Mouse (Mus musculus) heart, embryonic 12.5 days (tissue): ENCODE results near the gene Ythdf2. TPM values are rescaled to one million over a fixed set of nuclear protein-coding genes. Genes with fewer than 3 reads are reported as not detected.
A peak's percentile ranks its signal among the peaks of the same experiment; 100 is the strongest.

Source experiments
- ATAC-seq: fragments of 200-750 bp; cut with Nextera tagmentation; 2 replicates; pipeline ENCODE4 v1.8.0; 2017; ENCODE audit warnings: moderate TSS enrichment, moderate library complexity; ENCODE audit not compliant: insufficient number of reproducible peaks, low FRiP score
- H3K27ac ChIP-seq: fragments of 300-500 bp; sonication (generic); 2 replicates; pipeline ENCODE4 v1.5.1; 2016; ENCODE audit warnings: mild to moderate bottlenecking, moderate library complexity; ENCODE audit not compliant: poor library complexity, severe bottlenecking
- H3K27me3 ChIP-seq: fragments of 300-500 bp; sonication (generic); replicated peaks from 2 replicates; pipeline ENCODE4 v1.6.1; 2016; ENCODE audit warnings: mild to moderate bottlenecking, moderate library complexity
- H3K36me3 ChIP-seq: fragments of 300-500 bp; sonication (generic); 2 replicates; pipeline ENCODE4 v1.6.1; 2016; ENCODE audit warnings: mild to moderate bottlenecking, moderate library complexity
- H3K4me1 ChIP-seq: fragments of 300-500 bp; sonication (generic); replicated peaks from 2 replicates; pipeline ENCODE4 v1.6.1; 2016; ENCODE audit warnings: mild to moderate bottlenecking
- H3K4me2 ChIP-seq: fragments of 300-500 bp; sonication (generic); 2 replicates; pipeline ENCODE4 v1.6.1; 2016; ENCODE audit warnings: mild to moderate bottlenecking, moderate library complexity
- H3K4me3 ChIP-seq: fragments of 300-500 bp; sonication (generic); 2 replicates; pipeline ENCODE4 v1.5.1; 2016; ENCODE audit warnings: mild to moderate bottlenecking
- H3K9ac ChIP-seq: fragments of 300-500 bp; sonication (generic); 2 replicates; pipeline ENCODE4 v1.6.1; 2016; ENCODE audit warnings: mild to moderate bottlenecking, moderate library complexity
- H3K9me3 ChIP-seq: fragments of 300-500 bp; sonication (generic); replicated peaks from 2 replicates; pipeline ENCODE4 v1.6.1; 2016; ENCODE audit warnings: mild to moderate bottlenecking, moderate library complexity
- WGBS: fragments of 180-500 bp; shearing (Covaris S2); methylation state at CpG from one replicate; pipeline ENCODE4 v1.1.7; 2016; 5-methylcytosine and 5-hydroxymethylcytosine counted together
- polyA plus RNA-seq: library from polyadenylated mRNA; unstranded; fragments of >200 nt; fragmentation: Nextera tagmentation; extraction: Ambion mirVana; gene quantifications from 2 replicates; pipeline ENCODE4 v1.2.1, GENCODE M21; 2016

The Ythdf2 gene
- polyA plus RNA-seq, 1 experiment from 2014 or later, result 77.1 TPM

- H3K36me3 ChIP-seq, result peaks cover 40% of the 10 kb centered on the region
- H3K4me2 ChIP-seq, result peak overlapping the region; percentile 90
- H3K27ac ChIP-seq, result no peak overlapping the region
- 45% methylated on average over 2 of the region's 2 CpGs for WGBS
- peak overlapping the region; percentile 96 for H3K4me3 ChIP-seq
- H3K9me3 ChIP-seq, result no peaks in the 10 kb centered on the region
- H3K27me3 ChIP-seq, result no peaks in the 10 kb centered on the region
- H3K4me1 ChIP-seq, result peaks cover 18% of the 10 kb centered on the region
- ATAC-seq, result no peak
- peak overlapping the region; percentile 99 for H3K9ac ChIP-seq
Observed at GRCm38 (mm10) chr4:132210325-132210724, 1.8 kb downstream of the Ythdf2 start.

DNA sequence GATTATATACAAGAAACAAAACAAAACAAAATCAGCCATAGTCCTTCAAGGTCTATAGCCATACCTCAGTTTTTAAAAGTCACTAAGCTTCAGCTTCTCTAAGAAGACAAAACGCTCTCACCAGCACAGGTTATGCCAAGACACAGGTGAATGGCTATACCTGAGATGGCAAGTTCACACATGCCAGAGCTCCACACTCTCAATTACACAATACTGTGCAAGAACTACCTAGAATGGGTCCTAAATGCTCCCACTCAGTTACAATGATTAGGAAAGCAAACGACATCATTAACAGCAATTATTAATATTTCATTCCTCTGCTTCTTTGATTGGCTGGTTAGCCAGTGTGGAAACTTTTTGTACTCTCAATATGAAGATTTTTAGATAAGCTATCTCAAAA is 2.8 kb downstream of the Ythdf2 start:
- H3K27ac ChIP-seq, result no peak overlapping the region
- no peak overlapping the region for H3K4me2 ChIP-seq
- ATAC-seq, result no peak
- H3K4me3 ChIP-seq, result 0 out of 2 replicates have a peak overlapping the region, but pooled peaks have one; percentile 8
- H3K4me1 ChIP-seq, result peaks cover 18% of the 10 kb centered on the region
- H3K27me3 ChIP-seq, result no peaks in the 10 kb centered on the region
- H3K36me3 ChIP-seq, result peaks cover 51% of the 10 kb centered on the region
- no peaks in the 10 kb centered on the region for H3K9me3 ChIP-seq
- H3K9ac ChIP-seq, result no peak overlapping the region
- WGBS, result 89% methylated on average over 2 of the region's 2 CpGs

DNA sequence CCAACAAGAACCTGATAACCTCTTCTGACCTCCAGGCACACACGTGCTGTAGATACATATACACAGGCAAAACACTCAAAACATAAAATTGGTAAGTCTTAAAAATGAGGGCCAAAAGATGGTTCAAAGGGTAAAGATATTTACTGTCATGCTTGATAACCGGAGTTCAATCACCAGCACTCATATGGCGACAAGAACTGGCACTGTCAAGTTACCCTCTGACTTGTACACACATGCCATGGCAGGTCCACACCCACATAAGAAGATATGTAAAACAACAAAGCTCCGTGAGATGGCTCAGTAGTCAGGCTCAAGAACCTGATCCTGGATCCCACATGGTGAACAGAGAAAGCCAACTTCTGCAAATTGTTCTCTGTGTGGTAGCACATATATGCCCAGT is 4.8 kb downstream of the Ythdf2 start:
- Histone ChIP-seq H3K4me3 (no peak overlapping the region), H3K4me1 (peaks cover 18% of the 10 kb centered on the region), H3K4me2 (no peak overlapping the region), H3K27ac (no peak overlapping the region), H3K36me3 (peaks cover 71% of the 10 kb centered on the region), H3K9ac (no peak overlapping the region), H3K9me3 (no peaks in the 10 kb centered on the region), H3K27me3 (no peaks in the 10 kb centered on the region)
- no peak for ATAC-seq
- whole genome bisulfite sequencing, result 82% methylated on average over 4 of the region's 4 CpGs

DNA sequence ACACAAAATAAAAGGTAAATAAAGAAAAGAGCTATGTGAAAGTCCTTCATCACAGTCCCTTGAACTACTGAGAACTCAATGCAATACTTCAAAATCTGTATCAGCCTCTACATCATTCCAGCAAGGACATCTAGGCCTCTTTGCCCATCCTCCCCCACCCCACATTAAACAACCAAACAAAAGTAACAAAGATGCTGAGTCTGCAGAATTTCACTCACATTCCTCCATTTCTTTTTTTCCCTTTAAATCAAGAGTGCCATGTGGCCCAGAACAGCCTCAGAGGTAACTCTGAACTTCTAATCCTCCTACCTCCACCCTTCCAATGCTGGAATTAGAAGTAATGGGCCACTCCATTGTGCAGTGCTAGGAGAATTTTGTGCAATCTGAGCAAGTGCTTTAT is 13.3 kb downstream of the Ythdf2 start:
- Histone ChIP-seq H3K9ac (no peak overlapping the region), H3K4me2 (no peak overlapping the region), H3K4me3 (no peak overlapping the region), H3K27me3 (no peaks in the 10 kb centered on the region), H3K27ac (no peak overlapping the region), H3K36me3 (peaks cover 51% of the 10 kb centered on the region), H3K4me1 (peaks cover 19% of the 10 kb centered on the region), H3K9me3 (no peaks in the 10 kb centered on the region)
- ATAC-seq, result no peak

DNA sequence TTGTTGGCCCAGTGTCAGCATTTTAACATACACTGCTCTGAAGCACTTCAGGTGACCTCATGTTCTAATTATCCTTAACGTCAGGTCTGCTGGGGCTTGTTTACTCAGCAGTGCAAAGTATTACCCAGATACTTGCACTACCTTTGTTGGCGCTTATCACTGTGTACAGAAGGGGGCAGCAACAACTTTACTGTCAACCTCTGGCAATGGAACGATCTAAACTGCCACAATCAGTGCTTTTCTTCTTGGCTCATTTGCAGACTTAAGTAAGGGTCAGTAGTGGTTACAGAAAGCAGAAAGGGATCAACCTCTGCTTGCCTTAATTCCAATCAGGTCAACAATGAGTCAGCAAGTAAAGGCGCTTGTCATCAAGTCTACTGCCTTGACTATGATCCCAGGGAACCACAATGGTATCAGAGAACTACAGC is 13.8 kb downstream of the Ythdf2 start:
- peaks cover 46% of the 10 kb centered on the region for H3K36me3 ChIP-seq
- WGBS, result 45% methylated on average over 4 of the region's 4 CpGs
- no peaks in the 10 kb centered on the region for H3K9me3 ChIP-seq
- H3K27me3 ChIP-seq, result no peaks in the 10 kb centered on the region
- no peak overlapping the region for H3K9ac ChIP-seq
- H3K4me2 ChIP-seq, result no peak overlapping the region
- H3K27ac ChIP-seq, result no peak overlapping the region
- H3K4me3 ChIP-seq, result no peak overlapping the region
- peak; percentile 36; the same call in 1 of the 2 replicates for ATAC-seq
- H3K4me1 ChIP-seq, result peaks cover 19% of the 10 kb centered on the region

- no peaks in the 10 kb centered on the region for H3K9me3 ChIP-seq
- no peaks in the 10 kb centered on the region for H3K27me3 ChIP-seq
- H3K4me2 ChIP-seq, result no peak overlapping the region
- no peak overlapping the region for H3K4me3 ChIP-seq
- ATAC-seq, result no peak
- no peak overlapping the region for H3K9ac ChIP-seq
- 82% methylated on average over 3 of the region's 3 CpGs for WGBS
- no peak overlapping the region for H3K27ac ChIP-seq
- H3K36me3 ChIP-seq, result peaks cover 44% of the 10 kb centered on the region; the same call in 1 of the 2 replicates
- H3K4me1 ChIP-seq, result peaks cover 19% of the 10 kb centered on the region
Observed at GRCm38 (mm10) chr4:132194975-132195374, 17.1 kb downstream of the Ythdf2 start.

DNA sequence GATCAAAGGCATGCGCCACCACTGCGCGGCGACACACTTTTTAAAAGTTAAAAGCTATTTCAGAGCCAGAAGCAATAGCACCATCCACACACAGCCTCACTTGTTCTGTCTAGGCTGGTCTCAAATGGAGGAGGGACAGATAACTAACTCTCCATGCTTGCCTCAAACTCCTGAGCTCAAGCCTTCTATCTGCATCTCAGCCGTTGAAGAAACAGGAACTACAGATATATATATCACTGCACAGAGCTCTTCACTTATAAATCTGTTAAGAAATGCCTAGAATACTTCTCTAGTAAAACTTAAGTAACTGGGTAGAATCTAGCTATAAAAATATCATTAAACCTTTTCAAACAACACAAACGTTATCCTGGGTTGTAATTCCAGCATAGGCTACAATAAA is 17.7 kb downstream of the Ythdf2 start:
- no peaks in the 10 kb centered on the region for H3K9me3 ChIP-seq
- no peak overlapping the region for H3K4me2 ChIP-seq
- no peak for ATAC-seq
- no peak overlapping the region for H3K4me3 ChIP-seq
- no peaks in the 10 kb centered on the region for H3K27me3 ChIP-seq
- H3K4me1 ChIP-seq, result peaks cover 19% of the 10 kb centered on the region
- no peak overlapping the region for H3K9ac ChIP-seq
- H3K36me3 ChIP-seq, result peaks cover 43% of the 10 kb centered on the region; the same call in 1 of the 2 replicates
- no peak overlapping the region for H3K27ac ChIP-seq
- 87% methylated on average over 6 of the region's 6 CpGs for WGBS

DNA sequence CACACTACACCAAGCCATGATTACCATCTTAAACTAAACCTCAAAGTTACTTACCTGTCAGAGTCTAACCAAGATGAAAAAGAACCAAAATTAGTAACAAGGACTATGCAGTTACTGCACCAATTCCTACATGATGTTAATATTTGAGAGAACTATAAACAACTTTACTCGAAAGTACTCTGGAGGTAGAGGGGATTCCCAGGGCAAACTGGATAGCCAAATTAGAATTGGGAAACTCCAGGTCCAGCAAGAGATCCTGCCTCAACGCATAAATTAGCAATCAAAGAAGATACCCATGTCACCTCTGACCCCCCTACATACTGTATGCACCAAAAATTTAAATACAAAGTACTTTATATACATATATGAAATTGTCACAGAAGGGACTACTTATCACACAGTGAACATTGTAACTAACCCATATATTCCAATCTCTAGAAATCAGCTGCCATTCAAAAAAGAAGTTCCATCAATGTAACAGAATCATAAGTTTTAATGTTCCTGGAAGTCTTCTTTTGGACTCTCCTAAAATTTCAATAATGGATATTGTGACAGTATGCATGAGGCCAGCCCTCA is 24.2 kb downstream of the Ythdf2 start:
- 95% methylated on average over 2 of the region's 2 CpGs for WGBS
- no peak for ATAC-seq

DNA sequence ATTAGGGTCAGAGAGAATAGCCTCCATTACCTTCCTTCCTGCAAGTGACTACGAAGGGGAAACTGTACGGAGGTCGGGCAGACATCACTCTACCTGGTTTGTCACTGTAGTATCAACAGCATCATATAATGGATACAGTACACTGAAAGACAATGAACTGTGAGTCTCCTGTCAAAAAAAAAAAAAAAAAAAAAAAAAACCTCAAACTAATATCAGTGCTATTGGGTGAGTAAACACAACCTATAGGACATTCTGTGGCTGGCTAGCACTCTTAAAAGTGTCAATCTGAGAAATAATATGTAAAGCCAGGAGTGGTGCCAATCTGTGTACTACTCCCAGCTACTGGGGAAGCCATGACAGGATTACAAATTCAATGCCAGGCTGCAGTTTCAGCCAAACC is 28.9 kb downstream of the Ythdf2 start:
- H3K36me3 ChIP-seq, result peaks cover 41% of the 10 kb centered on the region
- 91% methylated on average over 3 of the region's 3 CpGs for WGBS
- no peak for ATAC-seq
- H3K9me3 ChIP-seq, result no peaks in the 10 kb centered on the region
- no peak overlapping the region for H3K4me2 ChIP-seq
- no peaks in the 10 kb centered on the region for H3K4me1 ChIP-seq
- no peak overlapping the region for H3K9ac ChIP-seq
- H3K4me3 ChIP-seq, result no peak overlapping the region
- no peaks in the 10 kb centered on the region for H3K27me3 ChIP-seq
- H3K27ac ChIP-seq, result no peak overlapping the region

More for the DNA sequence above, 24.2 kb downstream of the Ythdf2 start:
- no peaks in the 10 kb centered on the region for H3K27me3 ChIP-seq
- H3K4me3 ChIP-seq, result no peak overlapping the region
- no peak overlapping the region for H3K9ac ChIP-seq
- H3K27ac ChIP-seq, result no peak overlapping the region
- no peak overlapping the region for H3K4me2 ChIP-seq
- peaks cover 51% of the 10 kb centered on the region for H3K36me3 ChIP-seq
- no peaks in the 10 kb centered on the region for H3K9me3 ChIP-seq
- no peaks in the 10 kb centered on the region for H3K4me1 ChIP-seq

DNA sequence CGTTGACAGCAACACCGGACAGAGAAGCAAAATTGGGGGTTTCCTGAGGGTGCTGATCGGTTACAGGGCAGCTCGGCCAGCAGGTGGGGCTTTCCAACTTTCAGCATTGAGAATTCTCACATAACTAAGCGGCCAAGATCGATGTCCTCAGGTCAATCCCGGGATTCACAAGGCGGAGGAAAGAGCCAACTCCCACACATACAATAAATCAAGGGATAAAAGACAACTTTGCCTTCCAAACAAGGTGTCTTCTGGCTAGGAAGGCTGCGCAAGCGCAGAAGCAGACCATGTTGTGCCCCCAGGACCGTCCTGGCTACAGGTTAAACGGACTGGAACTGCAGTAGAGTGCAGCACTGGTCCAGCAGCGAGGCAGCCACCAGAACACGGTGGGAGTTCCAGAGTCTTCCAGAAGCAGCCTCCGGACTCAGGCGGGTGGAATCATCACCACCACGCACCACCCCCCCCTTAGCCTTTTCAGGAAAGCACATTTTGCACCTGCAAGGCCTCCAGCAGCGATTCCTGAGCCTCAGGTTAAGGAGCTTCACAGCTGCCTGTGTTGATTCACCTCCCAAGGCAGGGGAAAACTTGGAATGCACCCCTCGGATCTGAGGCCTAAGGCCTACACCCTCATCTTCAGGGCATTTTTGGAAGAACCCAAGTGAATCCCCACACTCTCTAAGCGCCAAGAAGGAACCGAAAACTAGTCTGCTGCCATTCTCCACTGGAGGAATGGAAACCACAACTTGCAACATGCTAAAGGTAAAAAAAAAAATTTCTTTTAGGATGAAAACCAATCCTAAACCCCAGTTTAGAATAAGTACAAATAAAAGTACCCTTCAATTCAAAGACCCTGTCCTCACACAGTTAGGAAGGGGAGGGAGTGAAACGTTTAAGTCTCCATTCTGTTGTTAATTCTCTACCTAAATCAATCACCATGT is 30.1 kb downstream of the Ythdf2 start:
- H3K9ac ChIP-seq, result no peak overlapping the region
- no peak overlapping the region for H3K4me2 ChIP-seq
- no peaks in the 10 kb centered on the region for H3K27me3 ChIP-seq
- H3K36me3 ChIP-seq, result peaks cover 34% of the 10 kb centered on the region
- no peaks in the 10 kb centered on the region for H3K4me1 ChIP-seq
- no peaks in the 10 kb centered on the region for H3K9me3 ChIP-seq
- H3K27ac ChIP-seq, result no peak overlapping the region
- 68% methylated on average over 22 of the region's 22 CpGs for WGBS
- ATAC-seq, result no peak
- no peak overlapping the region for H3K4me3 ChIP-seq

- Histone ChIP-seq H3K9ac (no peak overlapping the region), H3K4me2 (no peak overlapping the region), H3K9me3 (no peaks in the 10 kb centered on the region), H3K27ac (no peak overlapping the region), H3K36me3 (peaks cover 31% of the 10 kb centered on the region), H3K4me1 (no peaks in the 10 kb centered on the region), H3K4me3 (no peak overlapping the region), H3K27me3 (no peaks in the 10 kb centered on the region)
- WGBS, result 75% methylated on average over 9 of the region's 9 CpGs
- ATAC-seq, result no peak
Observed at GRCm38 (mm10) chr4:132180710-132181109, 31.4 kb downstream of the Ythdf2 start.
